Mouse (Mus musculus) stomach, embryonic 16.5 days (tissue): ENCODE results near the gene March2. TPM values are rescaled to one million over a fixed set of nuclear protein-coding genes. Genes with fewer than 3 reads are reported as not detected.

Experiments
- ATAC-seq: fragments of 200-750 bp; cut with Nextera tagmentation; 2 replicates; pipeline ENCODE4 v1.8.0; 2017; ENCODE audit warnings: moderate number of reproducible peaks, moderate TSS enrichment; ENCODE audit not compliant: insufficient read depth, low FRiP score
- H3K27ac ChIP-seq: fragments of 300-500 bp; sonication (generic); 2 replicates; pipeline ENCODE4 v1.5.1; 2014; ENCODE audit warnings: low read length
- H3K27me3 ChIP-seq: fragments of 300-500 bp; sonication (generic); 2 replicates; pipeline ENCODE4 v1.6.1; 2014; ENCODE audit warnings: low read length, control low read depth, mixed read lengths; ENCODE audit not compliant: control insufficient read depth, insufficient read depth
- H3K36me3 ChIP-seq: fragments of 300-500 bp; sonication (generic); 2 replicates; pipeline ENCODE4 v1.6.1; 2014; ENCODE audit warnings: low read length; ENCODE audit not compliant: control insufficient read depth, insufficient read depth
- H3K4me1 ChIP-seq: fragments of 300-500 bp; sonication (generic); 2 replicates; pipeline ENCODE4 v1.6.1; 2014; ENCODE audit warnings: low read length, control low read depth, mixed read lengths; ENCODE audit not compliant: control insufficient read depth, insufficient read depth
- H3K4me2 ChIP-seq: fragments of 300-500 bp; sonication (generic); 2 replicates; pipeline ENCODE4 v1.6.1; 2014; ENCODE audit warnings: low read depth, low read length, mixed read lengths
- H3K4me3 ChIP-seq: fragments of 300-500 bp; sonication (generic); replicated peaks from 2 replicates; pipeline ENCODE4 v1.5.1; 2014; ENCODE audit warnings: mild to moderate bottlenecking, low read length
- H3K9ac ChIP-seq: fragments of 300-500 bp; sonication (generic); 2 replicates; pipeline ENCODE4 v1.6.1; 2014; ENCODE audit warnings: low read length
- H3K9me3 ChIP-seq: fragments of 300-500 bp; sonication (generic); replicated peaks from 2 replicates; pipeline ENCODE4 v1.6.1; 2016; ENCODE audit warnings: low read length, control low read depth; ENCODE audit not compliant: control insufficient read depth
- WGBS: fragments of 180-500 bp; shearing (Covaris S2); extraction: QIAGEN DNeasy Blood & Tissue Kit; methylation state at CpG from one replicate; pipeline ENCODE4 v1.1.7; 2014; 5-methylcytosine and 5-hydroxymethylcytosine counted together
- polyA plus RNA-seq: library from polyadenylated mRNA; unstranded; fragments of >200 nt; fragmentation: Nextera tagmentation; extraction: Ambion mirVana; gene quantifications from 2 replicates; pipeline ENCODE4 v1.2.1, GENCODE M21; 2015

March2 gene
- polyA plus RNA-seq, 1 experiment from 2014 or later: 58.8 TPM

DNA sequence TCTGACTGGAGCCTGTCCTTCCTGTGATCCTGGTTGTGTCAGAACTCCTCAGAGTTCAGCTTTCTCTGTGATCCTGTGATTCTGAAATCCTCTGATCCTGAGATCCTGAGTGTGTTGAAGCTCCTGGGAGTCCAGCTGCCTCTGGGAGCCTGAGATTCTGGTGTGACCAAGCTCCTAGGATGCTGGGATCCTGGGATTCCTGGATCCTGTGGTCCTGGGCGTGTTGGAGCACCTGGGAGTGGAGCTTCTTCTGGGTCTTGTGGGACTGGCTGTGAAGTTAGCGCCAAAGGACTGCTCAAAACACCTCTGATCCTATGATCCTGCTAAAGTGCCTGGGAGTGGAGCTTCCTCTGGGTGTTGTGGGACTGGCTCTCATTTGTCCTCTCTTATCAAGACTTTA, 9.9 kb upstream of the March2 start:
- Histone ChIP-seq H3K9ac (no peak overlapping the region), H3K27me3 (no peaks in the 10 kb centered on the region), H3K4me3 (no peak overlapping the region), H3K4me2 (no peak overlapping the region), H3K4me1 (no peaks in the 10 kb centered on the region), H3K9me3 (no peaks in the 10 kb centered on the region), H3K36me3 (no peaks in the 10 kb centered on the region), H3K27ac (no peak overlapping the region)
- 74% methylated on average over 2 of the region's 2 CpGs for WGBS
- ATAC-seq: no peak

DNA sequence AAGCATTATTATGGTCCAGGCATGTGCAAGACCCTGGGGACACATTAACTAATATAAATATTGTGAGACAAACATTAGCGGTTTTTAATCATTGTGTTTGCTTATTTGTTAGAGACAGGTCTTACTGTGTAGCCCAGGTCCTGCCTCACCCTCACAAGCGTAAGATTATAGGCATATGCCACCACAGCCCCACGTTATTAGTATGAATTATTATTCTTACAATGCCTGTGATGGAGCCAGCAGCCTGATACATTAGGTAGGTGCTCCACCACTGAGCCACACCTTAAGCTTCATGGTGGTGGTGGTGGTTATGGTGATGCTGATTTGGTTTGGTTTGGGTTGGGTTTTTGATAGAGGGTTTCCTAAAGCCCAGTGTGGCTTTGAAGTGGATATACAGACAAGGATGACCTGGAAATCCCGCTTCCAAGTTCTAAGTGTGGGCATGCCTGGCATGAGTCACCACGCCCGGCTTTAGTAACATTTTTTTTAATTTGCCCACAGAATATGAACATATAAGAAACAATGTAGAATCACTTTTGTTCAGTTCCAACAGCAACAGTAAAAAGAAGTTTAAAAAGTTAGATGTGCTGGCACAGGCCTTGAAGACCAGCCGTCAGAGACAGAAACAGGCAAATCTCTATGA, 1.4 kb upstream of the March2 start:
- Histone ChIP-seq H3K9ac (no peak overlapping the region), H3K27ac (no peak overlapping the region), H3K4me3 (no peak overlapping the region), H3K9me3 (no peaks in the 10 kb centered on the region), H3K27me3 (no peaks in the 10 kb centered on the region), H3K4me1 (no peaks in the 10 kb centered on the region), H3K4me2 (no peak overlapping the region), H3K36me3 (no peaks in the 10 kb centered on the region)
- 86% methylated on average over 7 of the region's 7 CpGs for WGBS
- ATAC-seq: no peak

DNA sequence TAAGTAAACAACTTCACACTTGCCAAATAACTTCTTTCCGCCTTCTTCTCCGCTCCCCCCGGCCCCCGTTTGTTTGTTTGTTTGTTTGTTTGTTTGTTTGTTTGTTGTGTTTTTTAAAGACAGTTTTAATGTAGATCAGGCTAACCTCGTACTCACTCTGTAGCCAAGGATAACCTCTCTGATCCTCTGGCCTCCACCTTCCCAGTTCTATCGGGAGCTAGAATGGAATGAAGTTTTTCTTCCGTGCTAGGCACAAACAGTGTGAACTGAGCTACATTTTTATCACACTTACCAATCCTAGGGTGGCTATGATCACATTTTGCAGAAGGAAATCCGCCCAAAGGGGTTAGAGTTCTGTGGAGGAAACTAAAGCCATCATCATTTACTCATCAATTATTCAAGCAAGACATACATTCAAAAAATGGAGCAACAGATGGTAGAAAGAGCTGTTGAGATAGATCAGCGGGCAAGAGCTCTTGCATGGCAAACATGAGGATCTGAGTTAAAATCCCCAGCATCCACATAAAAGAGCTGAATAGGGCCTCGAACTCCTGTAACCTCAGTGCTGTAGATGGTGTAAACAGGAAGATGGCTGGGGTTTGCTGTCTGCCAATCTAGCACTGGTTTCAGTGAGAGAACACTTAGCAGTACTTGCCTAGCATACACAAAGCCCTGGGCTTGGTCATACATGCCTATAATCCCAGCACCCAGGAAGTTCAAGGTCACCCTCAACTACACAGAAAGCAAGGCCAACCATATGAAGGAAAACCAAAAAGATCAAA, 665 bp upstream of the March2 start:
- Histone ChIP-seq H3K4me3 (peak overlapping the region; percentile 83; the same call in 1 of the 2 replicates), H3K27me3 (no peaks in the 10 kb centered on the region), H3K27ac (no peak overlapping the region), H3K9me3 (no peaks in the 10 kb centered on the region), H3K9ac (no peak overlapping the region), H3K36me3 (no peaks in the 10 kb centered on the region), H3K4me1 (no peaks in the 10 kb centered on the region), H3K4me2 (peak overlapping the region; percentile 35; the same call in 1 of the 2 replicates)
- 0 out of 2 replicates have a peak, but pooled peaks have one; percentile 2 for ATAC-seq
- WGBS: 42% methylated on average over 10 of the region's 10 CpGs

DNA sequence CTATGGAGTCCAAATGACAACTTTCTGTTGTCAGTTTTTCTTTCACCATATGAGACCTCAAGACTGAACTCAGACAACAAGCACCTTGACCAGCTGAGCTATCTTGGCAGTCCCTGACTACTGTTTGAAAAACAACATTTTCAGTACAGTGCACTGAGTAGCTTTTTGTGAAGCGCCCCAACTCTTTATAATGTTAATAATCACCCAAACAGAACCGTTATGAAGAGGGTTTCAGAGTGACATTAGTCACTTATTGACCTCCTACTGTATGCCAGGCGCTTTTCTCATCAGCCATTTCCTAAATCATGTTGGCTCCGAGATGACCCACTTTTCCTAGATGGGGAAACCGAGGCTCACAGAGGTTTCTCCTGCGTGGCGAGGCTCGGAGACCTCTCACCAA, 488 bp downstream of the March2 start:
- peak overlapping the region; percentile 83 for H3K4me3 ChIP-seq
- peak overlapping the region; percentile 81 for H3K9ac ChIP-seq
- 0 out of 2 replicates have a peak overlapping the region, but pooled peaks have one; percentile 6 for H3K27ac ChIP-seq
- 7% methylated on average over 8 of the region's 8 CpGs for WGBS
- no peaks in the 10 kb centered on the region for H3K4me1 ChIP-seq
- H3K36me3 ChIP-seq: no peaks in the 10 kb centered on the region
- peak overlapping the region; percentile 85 for H3K4me2 ChIP-seq
- no peak for ATAC-seq
- no peaks in the 10 kb centered on the region for H3K27me3 ChIP-seq
- H3K9me3 ChIP-seq: no peaks in the 10 kb centered on the region

DNA sequence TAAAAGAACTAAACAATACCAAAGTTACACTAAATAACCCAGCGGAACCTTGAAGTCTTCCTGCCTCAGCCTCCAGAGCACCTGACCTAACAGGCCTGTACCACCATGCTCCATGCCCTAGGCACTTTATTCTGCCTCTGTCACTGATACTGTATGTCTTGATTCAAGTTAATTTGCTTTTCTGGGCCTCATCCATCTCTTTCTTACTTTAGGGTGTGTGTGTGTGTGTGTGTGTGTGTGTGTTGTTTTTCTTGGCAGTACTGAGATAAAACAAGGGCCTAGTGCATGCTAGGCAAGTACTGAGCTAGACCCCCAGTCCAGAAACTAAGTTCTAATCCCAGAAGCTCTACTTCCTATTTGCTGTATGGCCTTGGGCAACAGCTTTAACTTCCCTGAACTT, 1.2 kb downstream of the March2 start:
- Histone ChIP-seq H3K27me3 (no peaks in the 10 kb centered on the region), H3K9ac (no peak overlapping the region), H3K9me3 (no peaks in the 10 kb centered on the region), H3K4me1 (no peaks in the 10 kb centered on the region), H3K4me2 (no peak overlapping the region), H3K36me3 (no peaks in the 10 kb centered on the region), H3K4me3 (no peak overlapping the region), H3K27ac (no peak overlapping the region)
- ATAC-seq: no peak
- WGBS: 97% methylated on average over 1 of the region's 1 CpGs

DNA sequence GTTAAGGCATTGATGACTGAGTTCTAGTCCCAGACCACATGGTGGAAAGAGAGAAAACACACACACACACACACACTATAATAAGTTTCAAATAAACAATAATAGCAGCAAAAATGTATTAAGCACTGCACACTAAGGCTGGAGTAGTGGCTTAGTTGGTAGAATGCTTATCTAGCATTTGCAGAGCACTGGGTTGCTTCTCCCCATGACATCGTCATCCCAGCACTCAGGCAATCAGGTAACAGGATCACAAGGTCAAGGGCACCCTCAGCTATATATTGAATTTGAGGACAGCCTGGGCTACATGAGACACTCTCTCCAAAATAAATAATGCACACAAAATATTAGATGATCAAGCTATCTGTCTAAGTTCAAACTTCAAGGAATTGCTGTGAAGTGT, 3.7 kb downstream of the March2 start:
- Histone ChIP-seq H3K27ac (no peak overlapping the region), H3K4me2 (no peak overlapping the region)
- WGBS: 84% methylated on average over 1 of the region's 1 CpGs

DNA sequence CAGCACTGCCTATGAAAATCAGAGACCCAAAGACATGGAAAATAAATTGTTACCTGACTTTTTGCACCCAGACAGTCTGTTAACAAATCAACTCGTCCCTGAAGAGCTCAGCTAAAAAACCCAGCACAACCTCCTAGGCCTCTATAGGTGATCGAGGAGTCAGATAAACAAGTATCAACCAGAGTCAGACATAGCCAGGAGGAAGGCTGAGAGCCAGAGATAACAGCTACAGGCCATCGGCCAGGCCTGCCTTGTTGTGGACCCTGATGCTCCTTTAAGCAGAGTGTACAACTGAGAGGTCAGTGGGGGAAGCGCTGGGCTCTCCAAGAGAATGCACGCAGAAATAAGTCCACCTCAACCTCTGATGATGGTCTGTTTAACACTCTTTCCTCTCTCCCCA, 5.2 kb downstream of the March2 start:
- Histone ChIP-seq H3K4me3 (no peak overlapping the region), H3K9me3 (no peaks in the 10 kb centered on the region), H3K4me2 (no peak overlapping the region), H3K27ac (no peak overlapping the region), H3K36me3 (peaks cover 3% of the 10 kb centered on the region; the same call in 1 of the 2 replicates), H3K27me3 (no peaks in the 10 kb centered on the region), H3K4me1 (no peaks in the 10 kb centered on the region), H3K9ac (no peak overlapping the region)
- ATAC-seq: peak; percentile 68; the same call in 1 of the 2 replicates
- 68% methylated on average over 5 of the region's 5 CpGs for WGBS

More for the DNA sequence above, 3.7 kb downstream of the March2 start:
- Histone ChIP-seq H3K27me3 (no peaks in the 10 kb centered on the region), H3K9ac (no peak overlapping the region), H3K9me3 (no peaks in the 10 kb centered on the region), H3K4me3 (no peak overlapping the region), H3K4me1 (no peaks in the 10 kb centered on the region), H3K36me3 (no peaks in the 10 kb centered on the region)
- ATAC-seq: no peak

DNA sequence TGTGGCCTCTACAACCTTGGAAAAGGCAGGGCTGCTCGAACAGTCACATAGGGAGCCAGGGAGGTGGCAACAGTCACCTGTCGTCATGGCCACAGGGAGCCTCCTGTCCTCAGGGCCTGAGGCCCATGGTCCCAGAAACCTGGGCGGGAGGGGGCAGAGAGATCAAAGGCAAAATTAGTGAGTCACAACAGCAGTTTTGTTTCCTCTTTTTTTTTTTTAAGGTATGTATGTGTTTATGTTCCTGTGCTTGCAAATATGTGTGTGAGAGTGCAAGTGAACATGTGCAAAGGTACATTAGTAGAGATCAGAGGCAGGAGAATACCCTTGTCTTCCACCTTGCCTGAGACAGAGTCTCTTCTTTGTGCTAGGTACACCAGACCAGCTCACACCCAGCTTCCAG, 8.6 kb downstream of the March2 start:
- H3K9ac ChIP-seq: no peak overlapping the region
- H3K4me1 ChIP-seq: no peaks in the 10 kb centered on the region
- no peak overlapping the region for H3K4me2 ChIP-seq
- H3K27me3 ChIP-seq: no peaks in the 10 kb centered on the region
- H3K27ac ChIP-seq: no peak overlapping the region
- ATAC-seq: no peak
- 72% methylated on average over 3 of the region's 3 CpGs for WGBS
- H3K9me3 ChIP-seq: no peaks in the 10 kb centered on the region
- no peak overlapping the region for H3K4me3 ChIP-seq
- H3K36me3 ChIP-seq: peaks cover 6% of the 10 kb centered on the region; the same call in 1 of the 2 replicates

DNA sequence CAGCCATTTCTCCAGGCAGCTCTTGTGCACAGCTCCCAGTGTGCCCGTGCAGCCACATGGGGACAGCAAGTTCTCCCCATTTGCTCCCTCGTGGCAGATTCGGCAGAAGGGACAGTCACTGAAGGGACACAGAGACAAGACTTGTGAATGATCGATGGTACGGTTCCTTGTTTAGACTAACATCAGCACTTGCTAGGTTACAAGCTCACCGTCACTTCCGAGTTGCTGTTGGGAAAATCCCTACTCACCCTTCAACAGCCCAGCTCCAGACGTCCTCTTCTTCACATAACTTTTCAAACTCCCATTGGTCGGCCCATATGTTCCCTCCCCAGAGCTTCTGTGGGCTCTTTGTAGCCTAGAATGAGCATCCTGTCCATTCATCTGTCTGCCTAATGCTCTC, 15.4 kb downstream of the March2 start:
- ATAC-seq: no peak
- no peak overlapping the region for H3K4me3 ChIP-seq

More for the DNA sequence above, 15.4 kb downstream of the March2 start:
- H3K9ac ChIP-seq: no peak overlapping the region
- H3K36me3 ChIP-seq: peaks cover 3% of the 10 kb centered on the region; the same call in 1 of the 2 replicates
- H3K4me2 ChIP-seq: no peak overlapping the region
- no peaks in the 10 kb centered on the region for H3K4me1 ChIP-seq
- H3K9me3 ChIP-seq: no peaks in the 10 kb centered on the region
- WGBS: 84% methylated on average over 9 of the region's 9 CpGs
- H3K27ac ChIP-seq: no peak overlapping the region
- H3K27me3 ChIP-seq: no peaks in the 10 kb centered on the region
